Comparison of ENCODE assay signal across 8 mouse cellular contexts in the genomic region with DNA sequence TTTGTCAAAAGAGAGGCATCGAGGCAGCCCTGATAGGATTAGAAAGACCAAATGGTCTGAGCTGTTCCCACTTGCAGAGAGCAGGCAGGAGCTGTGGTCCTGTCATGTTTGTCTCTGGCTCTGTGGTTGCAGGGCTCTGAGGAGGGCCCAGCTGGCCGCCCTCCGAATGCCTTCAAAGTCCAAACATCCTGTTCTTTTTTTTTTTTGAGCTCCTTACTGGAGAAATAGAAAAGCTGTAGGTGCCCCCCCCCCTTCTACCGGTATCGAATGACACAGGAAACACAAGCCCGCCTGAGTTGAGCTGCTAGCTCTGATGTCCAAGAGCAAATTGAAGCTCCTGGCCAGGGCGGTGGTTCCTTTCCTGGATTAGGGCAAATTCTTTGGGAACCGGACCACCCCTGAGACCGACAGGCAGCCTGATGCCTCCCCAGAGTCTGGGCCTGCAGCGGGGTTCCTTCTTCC. TPM values are rescaled to one million over a fixed set of nuclear protein-coding genes. Genes with fewer than 3 reads are reported as not detected.
DNase-seq lines count a peak whose midpoint lies in the region; ATAC-seq and TF ChIP-seq lines count a peak whose summit lies in the region.

No protein-coding gene starts in this region.

- H3K4me1 ChIP-seq in testis, adult 2 months (ENCODE audit: control insufficient read depth, insufficient read depth, low read length) = no peaks in the 10 kb centered on the region
- H3K4me1 ChIP-seq in liver, embryonic 11.5 days (replicated peaks; ENCODE audit: control insufficient read depth, insufficient read depth, low read length) = peaks cover 43% of the 10 kb centered on the region
- H3K4me1 ChIP-seq in small intestine, adult 2 months (ENCODE audit: control insufficient read depth, insufficient read depth, insufficient read length, low read length) = peaks cover 7% of the 10 kb centered on the region

- H3K27me3 ChIP-seq in testis, adult 2 months (ENCODE audit: control insufficient read depth, insufficient read depth, low read length) = no peaks in the 10 kb centered on the region
- H3K27me3 ChIP-seq in liver, embryonic 11.5 days (replicated peaks; ENCODE audit: control insufficient read depth, insufficient read depth, low read length) = no peaks in the 10 kb centered on the region
- no peaks in the 10 kb centered on the region for H3K27me3 ChIP-seq in small intestine, adult 2 months (ENCODE audit: control insufficient read depth, insufficient read depth, low read length)

- no peaks in the 10 kb centered on the region for H3K36me3 ChIP-seq in testis, adult 2 months (ENCODE audit: control insufficient read depth, insufficient read depth, low read length)
- no peaks in the 10 kb centered on the region; the same call in none of the 2 replicates for H3K36me3 ChIP-seq in liver, embryonic 11.5 days (ENCODE audit: control insufficient read depth, insufficient read depth, low read length)
- H3K36me3 ChIP-seq in small intestine, adult 2 months (ENCODE audit: control insufficient read depth, insufficient read depth, low read length) = peaks cover 6% of the 10 kb centered on the region; the same call in 1 of the 2 replicates

- DNase-seq in testis, postnatal 10 days (ENCODE audit: low spot score) = no peak
- DNase-seq in heart, postnatal 4 days = peak; percentile 51
- DNase-seq in liver, embryonic 11.5 days (ENCODE audit: low spot score) = no peak
- no peak for DNase-seq in thymus, postnatal 4 days
- DNase-seq in cerebellum, postnatal 10 days = no peak
- DNase-seq in frontal cortex, postnatal 25 days (ENCODE audit: low spot score in 2 of 2) = no peak

- no peak for TF ChIP-seq POLR2A in testis, adult 2 months (IDR thresholded peaks at IDR 0.05; ENCODE audit: control insufficient read depth, low read depth, low read length)
- TF ChIP-seq POLR2A in small intestine, adult 2 months (IDR thresholded peaks at IDR 0.05; ENCODE audit: low read depth, low read length) = no peak

- H3K4me2 ChIP-seq in liver, embryonic 11.5 days = peak overlapping the region; percentile 36

- no peak overlapping the region for H3K9ac ChIP-seq in liver, embryonic 11.5 days (ENCODE audit: low read depth, low read length)

- 18% methylated on average over 10 of the region's 10 CpGs for WGBS in liver, embryonic 11.5 days
- 78% methylated on average over 10 of the region's 10 CpGs for WGBS in small intestine, adult 2 months

- no peak for ATAC-seq in liver, embryonic 11.5 days (replicated peaks; ENCODE audit: low FRiP score)

- peak overlapping the region; percentile 79 for H3K27ac ChIP-seq in testis, adult 2 months (ENCODE audit: control insufficient read depth, insufficient read depth, low read depth, low read length)
- H3K27ac ChIP-seq in liver, embryonic 11.5 days (ENCODE audit: low read depth, low read length) = peak overlapping the region; percentile 75
- H3K27ac ChIP-seq in small intestine, adult 2 months (ENCODE audit: insufficient read depth, low read depth, low read length) = peak overlapping the region; percentile 58

- H3K9me3 ChIP-seq in liver, embryonic 11.5 days (ENCODE audit: control insufficient read depth, low read length) = no peaks in the 10 kb centered on the region

- H3K4me3 ChIP-seq in testis, adult 2 months (ENCODE audit: control insufficient read depth, low read depth, low read length) = no peak overlapping the region
- no peak overlapping the region for H3K4me3 ChIP-seq in liver, embryonic 11.5 days (ENCODE audit: low read depth, low read length)
- H3K4me3 ChIP-seq in small intestine, adult 2 months (ENCODE audit: low read depth, low read length) = peak overlapping the region; percentile 22

- TF ChIP-seq CTCF in testis, adult 2 months (IDR thresholded peaks at IDR 0.05; ENCODE audit: control insufficient read depth, insufficient read depth, insufficient replicate concordance, low read depth, low read length) = no peak
- no peak for TF ChIP-seq CTCF in small intestine, adult 2 months (IDR thresholded peaks at IDR 0.05; ENCODE audit: extremely low read depth, insufficient read length, insufficient replicate concordance, low read depth, low read length)

RNA-seq across cellular contexts. Expression of a gene that starts 58.5 kb away (rescaled TPM):
- polyA plus RNA-seq in testis, adult 2 months (2012; rRNA removed) = 4.7 and 6.0 TPM in 2 replicates
- total RNA-seq in heart, postnatal 4 days (2021) = 100 to 1,000 TPM; 119 to 133 TPM
- 51.9 and 61.4 TPM in 2 replicates for polyA plus RNA-seq in liver, embryonic 11.5 days (2014; fragmentation: Nextera tagmentation; extraction: Ambion mirVana)
- 27.9 and 37.7 TPM in 2 replicates for polyA plus RNA-seq in small intestine, adult 2 months (2012; rRNA removed)
